Mouse (Mus musculus): ENCODE measurements around the gene Dand5. TPM values are rescaled to one million over a fixed set of nuclear protein-coding genes. Genes with fewer than 3 reads are reported as not detected.

Dand5 gene
- 8.1 and 8.9 TPM in 2 replicates for polyA plus RNA-seq (2015; fragmentation: Nextera tagmentation; extraction: Ambion mirVana)

- Histone ChIP-seq H3K36me3 (no peaks in the 10 kb centered on the region), H3K9ac (replicated peaks) (peak within 1 kb of the TSS; percentile 31; the same call in 1 of the 2 replicates), H3K9me3 (no peaks in the 10 kb centered on the region)
These were observed at the start of gene Dand5 for GRCm38 (mm10) chr8:84822723-84823122. Dand5 (minus strand) TSS chr8:84822823.

GRCm38 (mm10) chr8:84871376-84872308, 49.0 kb upstream of the Dand5 start, which contains the start of gene Syce2:
Syce2 (plus strand) TSS chr8:84872111.
- ATAC-seq (replicated peaks), result peak; percentile 74
- no peak within 1 kb of the TSS for H3K27ac ChIP-seq (replicated peaks)
- peak within 1 kb of the TSS; percentile 92 for H3K4me2 ChIP-seq (replicated peaks)
- WGBS, result 15% methylated on average over 44 of the region's 46 CpGs
- no peaks in the 10 kb centered on the region for H3K9me3 ChIP-seq
- peak within 1 kb of the TSS; percentile 56 for H3K9ac ChIP-seq (replicated peaks)
- no peaks in the 10 kb centered on the region for H3K27me3 ChIP-seq
- peaks cover 31% of the 10 kb centered on the region for H3K36me3 ChIP-seq
- H3K4me1 ChIP-seq, result peaks cover 15% of the 10 kb centered on the region
- peak within 1 kb of the TSS; percentile 47 for H3K4me3 ChIP-seq

More at GRCm38 (mm10) chr8:84822723-84823122, at the start of gene Dand5:
- no peak for ATAC-seq (replicated peaks)
- peaks cover 8% of the 10 kb centered on the region for H3K4me1 ChIP-seq
- no peaks in the 10 kb centered on the region for H3K27me3 ChIP-seq
- H3K27ac ChIP-seq (replicated peaks), result no peak within 1 kb of the TSS
- peak within 1 kb of the TSS; percentile 32 for H3K4me3 ChIP-seq
- WGBS, result 37% methylated on average over 3 of the region's 3 CpGs
- peak within 1 kb of the TSS; percentile 57 for H3K4me2 ChIP-seq (replicated peaks)

- Histone ChIP-seq H3K4me1 (peaks cover 18% of the 10 kb centered on the region), H3K36me3 (peaks cover 17% of the 10 kb centered on the region), H3K4me3 (peak within 1 kb of the TSS; percentile 63), H3K4me2 (replicated peaks) (peak within 1 kb of the TSS; percentile 81), H3K27ac (replicated peaks) (peak within 1 kb of the TSS; percentile 31), H3K27me3 (no peaks in the 10 kb centered on the region), H3K9ac (replicated peaks) (peak within 1 kb of the TSS; percentile 79), H3K9me3 (no peaks in the 10 kb centered on the region)
- WGBS, result under 1% methylated on average over 39 of the region's 39 CpGs
- ATAC-seq (replicated peaks), result peak; percentile 93
These were observed 34.3 kb upstream of the Dand5 start, which contains the start of gene Farsa for GRCm38 (mm10) chr8:84856864-84857441. Farsa (plus strand) TSS chr8:84856989.

DNA sequence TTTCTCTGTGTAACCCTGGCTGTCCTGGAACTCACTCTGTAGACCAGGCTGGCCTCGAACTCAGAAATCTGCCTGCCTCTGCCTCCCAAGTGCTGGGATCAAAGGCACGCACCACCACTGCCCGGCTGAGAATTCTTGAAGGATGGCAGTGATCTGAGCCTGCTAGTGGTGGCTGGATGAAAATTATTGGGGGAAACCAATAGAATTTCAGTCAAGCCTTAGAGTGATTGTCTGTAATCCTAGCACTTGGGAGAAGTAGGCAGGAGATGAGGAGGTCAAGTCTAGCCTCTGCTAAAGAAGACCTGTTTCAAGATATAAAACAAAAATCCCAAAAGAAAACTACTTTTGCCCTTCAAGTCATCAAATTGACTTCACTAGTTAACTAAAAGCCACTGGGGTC, 33.8 kb upstream of the Dand5 start:
- Histone ChIP-seq H3K4me3 (peak overlapping the region; percentile 63), H3K27me3 (no peaks in the 10 kb centered on the region), H3K4me2 (replicated peaks) (no peak overlapping the region), H3K9ac (replicated peaks) (no peak overlapping the region), H3K36me3 (peaks cover 11% of the 10 kb centered on the region), H3K4me1 (peaks cover 18% of the 10 kb centered on the region), H3K27ac (replicated peaks) (no peak overlapping the region), H3K9me3 (no peaks in the 10 kb centered on the region)
- WGBS, result 96% methylated on average over 3 of the region's 3 CpGs
- peak; percentile 44 for ATAC-seq (replicated peaks)

GRCm38 (mm10) chr8:84847684-84848435, 25.2 kb upstream of the Dand5 start:
- H3K9ac ChIP-seq (replicated peaks), result peak overlapping the region; percentile 70
- H3K4me3 ChIP-seq, result peak overlapping the region; percentile 95
- H3K36me3 ChIP-seq, result peaks cover 24% of the 10 kb centered on the region
- no peaks in the 10 kb centered on the region for H3K9me3 ChIP-seq
- H3K4me1 ChIP-seq, result peaks cover 34% of the 10 kb centered on the region
- peak overlapping the region; percentile 82 for H3K27ac ChIP-seq (replicated peaks)
- 48% methylated on average over 6 of the region's 6 CpGs for WGBS
- ATAC-seq (replicated peaks), result no peak
- H3K27me3 ChIP-seq, result no peaks in the 10 kb centered on the region
- peak overlapping the region; percentile 68 for H3K4me2 ChIP-seq (replicated peaks)

DNA sequence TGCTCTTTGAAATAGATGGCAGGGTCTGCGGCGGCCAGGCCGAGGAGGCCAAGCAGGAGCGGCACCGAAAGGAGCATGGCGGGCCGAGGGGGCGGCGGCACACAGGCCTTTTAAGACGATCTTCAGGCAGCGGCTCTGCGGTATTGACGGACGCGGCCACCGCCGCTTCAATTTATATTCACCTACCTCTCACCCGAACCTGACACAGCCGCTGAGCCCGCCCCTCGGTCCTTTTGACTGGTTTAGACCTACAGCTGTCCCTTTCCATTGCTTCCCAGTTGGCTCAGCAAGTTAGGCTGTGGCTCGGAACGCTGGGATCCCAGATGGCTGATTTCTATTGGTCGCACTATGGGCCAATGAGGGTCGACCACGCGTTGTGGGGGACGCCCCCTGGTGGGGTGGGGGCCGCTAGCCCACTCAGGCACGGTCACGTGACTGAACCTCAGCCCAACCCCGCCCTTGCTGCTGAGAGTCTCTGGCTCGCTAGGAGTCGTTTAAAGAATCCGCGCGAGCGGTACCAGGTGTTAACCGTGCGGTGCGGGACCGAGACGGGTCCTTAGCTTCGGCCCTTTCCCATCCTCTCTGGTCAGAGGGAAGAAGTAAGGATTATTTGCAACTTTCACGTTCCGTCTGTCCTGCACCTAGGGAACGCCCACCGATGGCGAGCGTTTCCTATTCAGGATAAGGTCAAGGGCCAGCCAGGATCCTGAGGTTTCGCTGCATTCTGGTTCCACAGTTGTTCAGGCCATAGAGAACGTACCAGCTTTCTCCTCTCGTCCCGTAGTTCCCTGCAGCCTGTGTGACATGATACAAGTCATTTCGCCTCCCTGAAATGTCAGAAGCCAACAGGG, 24.3 kb upstream of the Dand5 start, which contains the start of gene Calr:
Gene Calr (minus strand): TSS at position 213 of the 851 bp plus-strand sequence.
- peaks cover 37% of the 10 kb centered on the region for H3K4me1 ChIP-seq
- H3K36me3 ChIP-seq, result peaks cover 33% of the 10 kb centered on the region
- H3K4me2 ChIP-seq (replicated peaks), result peak within 1 kb of the TSS; percentile 78
- H3K9ac ChIP-seq (replicated peaks), result peak within 1 kb of the TSS; percentile 97
- peak within 1 kb of the TSS; percentile 86 for H3K27ac ChIP-seq (replicated peaks)
- H3K4me3 ChIP-seq, result peak within 1 kb of the TSS; percentile 95
- no peaks in the 10 kb centered on the region for H3K9me3 ChIP-seq
- no peaks in the 10 kb centered on the region for H3K27me3 ChIP-seq
- peak; percentile 99 for ATAC-seq (replicated peaks)
- WGBS, result under 1% methylated on average over 55 of the region's 55 CpGs

GRCm38 (mm10) chr8:84846094-84846721, 23.6 kb upstream of the Dand5 start:
- H3K4me3 ChIP-seq, result peak overlapping the region; percentile 95
- peaks cover 41% of the 10 kb centered on the region for H3K36me3 ChIP-seq
- WGBS, result under 1% methylated on average over 30 of the region's 30 CpGs
- no peaks in the 10 kb centered on the region for H3K27me3 ChIP-seq
- H3K4me2 ChIP-seq (replicated peaks), result peak overlapping the region; percentile 78
- H3K9me3 ChIP-seq, result no peaks in the 10 kb centered on the region
- peaks cover 37% of the 10 kb centered on the region for H3K4me1 ChIP-seq
- peak overlapping the region; percentile 97 for H3K9ac ChIP-seq (replicated peaks)
- no peak for ATAC-seq (replicated peaks)
- H3K27ac ChIP-seq (replicated peaks), result peak overlapping the region; percentile 86

GRCm38 (mm10) chr8:84845355-84846093, 22.9 kb upstream of the Dand5 start:
- no peaks in the 10 kb centered on the region for H3K27me3 ChIP-seq
- peak overlapping the region; percentile 78 for H3K4me2 ChIP-seq (replicated peaks)
- no peaks in the 10 kb centered on the region for H3K9me3 ChIP-seq
- ATAC-seq (replicated peaks), result no peak
- H3K9ac ChIP-seq (replicated peaks), result peak overlapping the region; percentile 97
- 12% methylated on average over 12 of the region's 12 CpGs for WGBS
- H3K27ac ChIP-seq (replicated peaks), result peak overlapping the region; percentile 86
- H3K36me3 ChIP-seq, result peaks cover 43% of the 10 kb centered on the region
- H3K4me1 ChIP-seq, result peaks cover 37% of the 10 kb centered on the region
- peak overlapping the region; percentile 95 for H3K4me3 ChIP-seq

GRCm38 (mm10) chr8:84844397-84845070, 21.9 kb upstream of the Dand5 start:
- H3K4me3 ChIP-seq, result peak overlapping the region; percentile 95
- H3K4me1 ChIP-seq, result peaks cover 42% of the 10 kb centered on the region
- H3K36me3 ChIP-seq, result peaks cover 43% of the 10 kb centered on the region
- ATAC-seq (replicated peaks), result no peak
- no peak overlapping the region for H3K27ac ChIP-seq (replicated peaks)
- H3K9ac ChIP-seq (replicated peaks), result peak overlapping the region; percentile 97
- H3K27me3 ChIP-seq, result no peaks in the 10 kb centered on the region
- WGBS, result 92% methylated on average over 9 of the region's 9 CpGs
- no peaks in the 10 kb centered on the region for H3K9me3 ChIP-seq
- H3K4me2 ChIP-seq (replicated peaks), result peak overlapping the region; percentile 78

- H3K4me3 ChIP-seq, result no peak overlapping the region
- no peak overlapping the region for H3K9ac ChIP-seq (replicated peaks)
- H3K36me3 ChIP-seq, result peaks cover 65% of the 10 kb centered on the region
- no peaks in the 10 kb centered on the region for H3K27me3 ChIP-seq
- peak overlapping the region; percentile 88; the same call in 1 of the 2 replicates for H3K27ac ChIP-seq (replicated peaks)
- H3K9me3 ChIP-seq, result no peaks in the 10 kb centered on the region
- no peak overlapping the region for H3K4me2 ChIP-seq (replicated peaks)
- no peak for ATAC-seq (replicated peaks)
- H3K4me1 ChIP-seq, result peaks cover 43% of the 10 kb centered on the region
- WGBS, result 79% methylated on average over 1 of the region's 1 CpGs
These were observed 18.9 kb upstream of the Dand5 start for GRCm38 (mm10) chr8:84841514-84841913.
